Mouse (Mus musculus) lung, postnatal 0 days (tissue): ENCODE measurements at regions not wholly inside any gene's neighbourhood (a gene's known extent, or its start where the extent isn't known, plus 50 kb on each side); places are given as distances from the start of the nearest gene placed in this dataset.

Source experiments
- ATAC-seq: fragments of 200-750 bp; cut with Nextera tagmentation; 2 replicates; pipeline ENCODE4 v1.8.0; 2017; ENCODE audit warnings: moderate library complexity
- DNase-seq: peaks from one replicate; pipeline ENCODE4 v3.0.0-alpha.2; 2016; ENCODE audit warnings: low spot score
- H3K27ac ChIP-seq: fragments of 300-500 bp; sonication (generic); 2 replicates; pipeline ENCODE4 v1.5.1; 2014; ENCODE audit warnings: antibody characterized with exemption, mild to moderate bottlenecking, low read length, mixed read lengths
- H3K27me3 ChIP-seq: fragments of 300-500 bp; sonication (generic); replicated peaks from 2 replicates; pipeline ENCODE4 v1.6.1; 2014; ENCODE audit warnings: low read length, mixed read lengths; ENCODE audit not compliant: insufficient read depth
- H3K36me3 ChIP-seq: fragments of 300-500 bp; sonication (generic); 2 replicates; pipeline ENCODE4 v1.6.1; 2014; ENCODE audit warnings: low read length, mixed read lengths; ENCODE audit not compliant: insufficient read depth
- H3K4me1 ChIP-seq: fragments of 300-500 bp; sonication (generic); 2 replicates; pipeline ENCODE4 v1.6.1; 2014; ENCODE audit warnings: antibody characterized with exemption, low read depth, low read length, mixed read lengths; ENCODE audit not compliant: insufficient read depth
- H3K4me2 ChIP-seq: fragments of 300-500 bp; sonication (generic); replicated peaks from 2 replicates; pipeline ENCODE4 v1.6.1; 2014; ENCODE audit warnings: low read depth, mild to moderate bottlenecking, low read length, moderate library complexity, mixed read lengths
- H3K4me3 ChIP-seq: fragments of 300-500 bp; sonication (generic); 2 replicates; pipeline ENCODE4 v1.5.1; 2014; ENCODE audit warnings: low read depth, low read length
- H3K9ac ChIP-seq: fragments of 300-500 bp; sonication (generic); replicated peaks from 2 replicates; pipeline ENCODE4 v1.6.1; 2014; ENCODE audit warnings: low read depth, mild to moderate bottlenecking
- H3K9me3 ChIP-seq: fragments of 300-500 bp; sonication (generic); 2 replicates; pipeline ENCODE4 v1.6.1; 2016; ENCODE audit warnings: low read length, mixed read lengths
- CTCF ChIP-seq: IDR thresholded peaks from 2 replicates; pipeline ENCODE4 v1.5.1; 2016; ENCODE audit warnings: antibody characterized with exemption, mild to moderate bottlenecking
- EP300 ChIP-seq: IDR thresholded peaks from 2 replicates; pipeline ENCODE4 v1.6.1; 2016; ENCODE audit warnings: antibody characterized with exemption, mild to moderate bottlenecking, control low read depth
- WGBS: fragments of 180-500 bp; shearing (Covaris S2); extraction: QIAGEN DNeasy Blood & Tissue Kit; methylation state at CpG from one replicate; pipeline ENCODE4 v1.1.7; 2014; 5-methylcytosine and 5-hydroxymethylcytosine counted together

DNA sequence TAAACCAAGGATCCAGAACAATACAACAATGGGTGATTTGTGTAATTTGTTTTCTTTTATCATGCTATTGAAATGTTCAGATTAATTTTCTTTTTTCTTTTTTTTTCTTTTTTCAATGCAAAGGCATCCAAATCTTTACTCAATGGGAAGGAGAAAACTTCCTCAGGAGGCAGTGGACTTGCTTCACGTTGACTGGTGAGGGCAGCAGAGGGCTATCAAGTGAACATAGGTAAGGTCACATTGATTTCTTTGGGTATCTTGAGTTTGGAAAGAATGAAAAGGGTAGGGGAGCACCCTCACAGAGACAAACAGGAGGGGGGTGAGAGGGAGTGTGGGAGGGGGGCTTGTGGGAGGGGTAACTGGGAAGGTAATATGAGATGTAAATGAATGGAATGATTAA is 326.1 kb upstream of the Fam98a start:
- Histone ChIP-seq H3K27ac (no peak overlapping the region), H3K36me3 (no peaks in the 10 kb centered on the region), H3K9ac (no peak overlapping the region), H3K27me3 (no peaks in the 10 kb centered on the region), H3K4me2 (no peak overlapping the region), H3K4me3 (no peak overlapping the region), H3K9me3 (no peaks in the 10 kb centered on the region), H3K4me1 (no peaks in the 10 kb centered on the region)
- TF ChIP-seq CTCF (no peak), EP300 (no peak)
- DNase-seq (no peak), ATAC-seq (no peak)
- WGBS = 21% methylated on average over 1 of the region's 1 CpGs

DNA sequence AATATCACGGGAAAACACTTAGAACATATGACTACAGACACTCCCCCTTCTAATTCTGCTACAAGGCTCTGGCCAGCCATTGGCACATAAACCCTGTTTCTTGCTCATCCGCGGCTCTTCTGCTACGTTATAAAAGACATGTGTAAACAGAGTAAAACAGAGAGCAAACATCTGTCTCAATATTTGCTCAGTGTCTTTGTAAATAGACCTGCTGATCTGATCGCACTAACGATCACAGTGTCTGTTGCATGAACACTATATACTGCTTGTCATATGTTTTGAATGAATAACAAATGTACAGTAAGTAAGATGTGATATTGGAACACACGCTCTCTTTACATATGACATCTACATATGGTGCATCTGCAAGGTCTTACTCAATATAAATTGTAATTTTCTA is 325.1 kb upstream of the Fam98a start:
- no peak overlapping the region for H3K4me3 ChIP-seq
- H3K27me3 ChIP-seq = no peaks in the 10 kb centered on the region
- H3K27ac ChIP-seq = no peak overlapping the region
- TF ChIP-seq EP300 = no peak
- TF ChIP-seq CTCF = no peak
- DNase-seq (no peak), ATAC-seq (no peak)
- H3K4me1 ChIP-seq = no peaks in the 10 kb centered on the region
- no peak overlapping the region for H3K9ac ChIP-seq
- no peaks in the 10 kb centered on the region for H3K9me3 ChIP-seq
- H3K4me2 ChIP-seq = no peak overlapping the region
- 34% methylated on average over 7 of the region's 7 CpGs for WGBS
- H3K36me3 ChIP-seq = no peaks in the 10 kb centered on the region

DNA sequence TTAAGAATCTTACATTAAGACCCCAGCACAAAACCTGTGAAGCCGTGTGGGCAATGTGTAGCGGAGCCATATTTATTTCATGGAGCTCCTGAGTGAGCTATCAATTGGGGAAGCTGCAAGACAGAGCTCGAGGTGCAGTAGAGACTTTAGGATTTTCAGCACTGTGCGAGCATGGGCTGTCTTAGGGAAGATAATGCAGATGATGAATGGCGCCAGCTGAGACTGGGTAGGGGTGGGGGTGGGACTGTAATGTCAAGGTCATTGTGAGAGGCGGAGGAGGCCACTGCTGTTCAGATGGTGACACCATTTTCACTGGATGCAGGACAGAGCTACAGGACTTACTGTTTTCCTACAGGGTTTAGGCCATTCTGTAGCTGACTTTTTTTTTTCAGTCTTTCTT is 322.8 kb upstream of the Fam98a start:
- no peaks in the 10 kb centered on the region for H3K27me3 ChIP-seq
- no peak overlapping the region for H3K4me3 ChIP-seq
- no peaks in the 10 kb centered on the region for H3K9me3 ChIP-seq
- TF ChIP-seq CTCF (no peak), EP300 (no peak)
- H3K4me1 ChIP-seq = no peaks in the 10 kb centered on the region
- no peaks in the 10 kb centered on the region for H3K36me3 ChIP-seq
- no peak for DNase-seq
- no peak overlapping the region for H3K4me2 ChIP-seq
- H3K9ac ChIP-seq = no peak overlapping the region
- no peak overlapping the region for H3K27ac ChIP-seq
- no peak for ATAC-seq
- WGBS = 56% methylated on average over 6 of the region's 6 CpGs

DNA sequence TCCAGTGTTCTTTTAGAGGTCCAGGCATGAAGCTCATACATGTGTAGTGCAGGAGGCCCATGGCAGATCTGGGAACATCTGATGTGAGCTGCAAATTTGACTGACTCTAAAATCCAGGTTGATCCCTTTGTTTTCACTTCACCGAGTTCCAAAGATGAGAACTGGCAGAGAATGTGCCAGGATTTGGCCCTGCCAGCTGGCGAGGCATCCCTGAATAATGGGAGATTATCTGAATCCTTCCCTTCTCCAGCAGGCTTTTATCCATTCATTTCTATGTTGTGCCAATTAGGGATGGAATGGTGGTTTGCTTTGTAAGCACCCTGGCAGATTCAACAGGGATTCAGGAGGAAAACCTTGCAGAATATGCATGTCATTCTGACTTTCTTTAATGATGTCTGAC is 318.7 kb upstream of the Fam98a start:
- ATAC-seq = no peak
- Histone ChIP-seq H3K36me3 (no peaks in the 10 kb centered on the region), H3K4me3 (no peak overlapping the region), H3K9ac (no peak overlapping the region), H3K4me2 (no peak overlapping the region), H3K4me1 (no peaks in the 10 kb centered on the region), H3K9me3 (no peaks in the 10 kb centered on the region), H3K27me3 (no peaks in the 10 kb centered on the region), H3K27ac (no peak overlapping the region)
- TF ChIP-seq CTCF (no peak), EP300 (no peak)
- no peak for DNase-seq
- 68% methylated on average over 2 of the region's 2 CpGs for WGBS

DNA sequence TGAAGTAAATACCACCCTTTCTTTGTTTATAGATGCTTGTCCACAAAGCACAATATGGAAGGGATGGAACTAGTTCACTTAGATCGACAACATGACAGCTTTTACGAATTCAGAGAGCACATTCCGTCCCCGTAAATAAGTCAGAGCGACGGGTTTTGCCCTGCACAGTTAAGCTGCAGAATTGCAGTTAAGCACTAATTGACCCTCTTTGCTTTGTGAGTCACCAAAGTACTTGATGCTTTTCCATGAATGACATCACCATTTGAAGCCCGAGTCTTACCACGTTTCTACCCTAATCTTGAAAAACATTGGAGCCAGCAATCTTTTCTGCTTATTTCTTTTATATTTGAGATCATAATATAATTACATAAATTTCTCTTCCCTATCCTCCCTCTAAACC is 305.3 kb upstream of the Fam98a start:
- Histone ChIP-seq H3K36me3 (no peaks in the 10 kb centered on the region), H3K9ac (no peak overlapping the region), H3K27me3 (no peaks in the 10 kb centered on the region), H3K4me2 (no peak overlapping the region), H3K9me3 (no peaks in the 10 kb centered on the region), H3K4me1 (no peaks in the 10 kb centered on the region), H3K27ac (no peak overlapping the region), H3K4me3 (no peak overlapping the region)
- TF ChIP-seq CTCF = no peak
- TF ChIP-seq EP300 = no peak
- WGBS = 51% methylated on average over 8 of the region's 8 CpGs
- no peak for ATAC-seq
- no peak for DNase-seq

DNA sequence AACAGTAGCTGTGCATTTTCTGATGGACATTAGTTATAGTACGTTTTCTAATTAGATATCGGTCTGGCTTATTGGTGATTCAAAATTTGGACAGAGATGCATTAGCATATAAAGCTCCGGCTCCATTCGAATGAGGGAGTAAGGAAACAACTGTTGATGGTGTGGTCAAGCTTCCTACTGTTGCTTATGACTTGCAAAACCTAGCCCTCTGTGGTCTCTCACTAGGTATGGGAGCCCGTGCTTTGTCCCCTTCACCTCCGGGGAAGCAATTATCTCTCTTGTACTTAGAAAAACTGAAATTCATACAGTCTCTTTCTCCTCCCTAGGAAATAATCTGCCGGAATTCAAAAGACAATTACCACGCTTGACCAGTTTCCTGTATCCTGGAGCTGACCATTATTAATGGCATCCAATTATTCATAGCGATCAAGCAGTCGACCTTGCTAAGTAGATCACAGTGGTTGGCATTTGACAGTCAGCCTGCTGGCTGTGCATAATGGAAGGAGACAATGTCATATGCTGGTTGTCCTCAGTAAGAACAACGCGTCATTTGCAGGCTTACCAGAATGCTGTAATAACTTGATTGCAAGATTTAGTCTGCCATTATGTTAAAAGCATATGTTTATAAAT is 264.4 kb upstream of the Fam98a start:
- 70% methylated on average over 12 of the region's 12 CpGs for WGBS

DNA sequence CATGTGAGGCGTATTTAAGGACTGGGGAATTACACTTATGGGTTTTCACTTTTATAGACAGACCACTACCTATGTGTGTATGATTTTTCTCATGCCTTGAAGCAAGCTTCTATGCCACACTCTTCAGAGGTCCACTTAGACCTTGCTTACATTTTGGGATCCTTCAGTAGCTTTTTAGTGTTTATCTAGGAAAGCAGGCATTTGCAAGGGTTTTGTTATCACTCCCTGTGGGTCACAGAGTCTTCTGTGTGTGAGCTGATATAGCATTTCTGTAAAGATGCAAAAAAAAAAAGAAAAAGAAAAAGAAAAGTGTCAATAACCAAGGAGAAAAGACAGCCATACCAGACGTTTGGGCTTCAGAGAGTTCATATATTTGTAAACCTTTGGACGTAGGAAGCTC is 260.4 kb upstream of the Fam98a start:
- Histone ChIP-seq H3K36me3 (no peaks in the 10 kb centered on the region), H3K27ac (no peak overlapping the region), H3K4me2 (no peak overlapping the region), H3K27me3 (no peaks in the 10 kb centered on the region), H3K9ac (no peak overlapping the region), H3K4me3 (no peak overlapping the region), H3K9me3 (no peaks in the 10 kb centered on the region), H3K4me1 (no peaks in the 10 kb centered on the region)
- ATAC-seq = no peak
- TF ChIP-seq EP300 (no peak), CTCF (no peak)
- DNase-seq = no peak
- 56% methylated on average over 3 of the region's 3 CpGs for WGBS

More for the DNA sequence above, 264.4 kb upstream of the Fam98a start:
- Histone ChIP-seq H3K9ac (no peak overlapping the region), H3K36me3 (no peaks in the 10 kb centered on the region), H3K27me3 (no peaks in the 10 kb centered on the region), H3K27ac (no peak overlapping the region), H3K4me3 (no peak overlapping the region), H3K4me1 (no peaks in the 10 kb centered on the region), H3K4me2 (no peak overlapping the region), H3K9me3 (no peaks in the 10 kb centered on the region)
- DNase-seq = no peak
- TF ChIP-seq EP300 (no peak), CTCF (no peak)
- ATAC-seq = no peak
